Mouse (Mus musculus): Measurements from ENCODE around the gene Smad5. TPM values are rescaled to one million over a fixed set of nuclear protein-coding genes. Genes with fewer than 3 reads are reported as not detected.
A peak's percentile ranks its signal among the peaks of the same experiment; 100 is the strongest.

Smad5 gene
- 57.2 and 57.5 TPM in 2 replicates for polyA plus RNA-seq (2012; rRNA removed)

DNA sequence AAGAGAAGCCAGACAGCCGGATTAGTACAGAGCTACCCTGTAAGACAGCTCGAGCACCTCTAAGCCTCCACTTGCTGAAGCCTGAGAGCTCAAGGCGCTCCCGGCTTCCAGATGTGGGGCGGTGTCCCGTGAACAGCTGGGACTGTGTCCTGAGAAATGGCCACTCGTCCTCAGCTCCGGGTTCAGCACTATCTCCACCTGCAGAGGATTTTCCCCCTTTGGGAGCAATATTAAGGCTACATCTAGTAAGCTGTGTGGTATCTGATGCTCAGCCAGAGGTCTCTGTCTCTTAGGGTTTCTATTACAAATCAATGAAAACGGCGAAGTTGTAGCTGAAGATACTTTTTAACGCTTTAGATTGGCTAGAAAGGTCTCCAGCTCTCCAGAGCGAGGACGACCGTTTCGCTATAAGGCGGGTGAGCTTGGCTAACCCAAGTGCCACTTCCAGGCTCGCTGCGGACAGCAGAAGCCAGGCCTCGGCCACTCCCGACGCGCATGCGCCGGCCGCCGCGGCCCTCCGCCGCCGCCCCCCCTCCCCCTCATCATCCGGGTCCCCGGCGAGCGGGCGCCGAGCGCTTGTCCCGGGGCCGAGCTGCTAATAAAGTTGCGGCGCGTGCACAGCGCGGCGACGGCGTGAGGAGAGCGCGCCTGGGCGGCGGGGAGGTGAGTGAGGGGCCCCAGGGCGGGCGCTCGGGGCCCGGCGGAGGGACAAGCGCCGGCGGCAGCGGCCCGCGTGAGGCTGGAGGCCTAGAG is at the start of gene Smad5:
TSS of gene Smad5 (plus strand) at position 542 of the 753 bp plus-strand sequence.
- peak; percentile 97 for DNase-seq (ENCODE audit: low read depth)

DNA sequence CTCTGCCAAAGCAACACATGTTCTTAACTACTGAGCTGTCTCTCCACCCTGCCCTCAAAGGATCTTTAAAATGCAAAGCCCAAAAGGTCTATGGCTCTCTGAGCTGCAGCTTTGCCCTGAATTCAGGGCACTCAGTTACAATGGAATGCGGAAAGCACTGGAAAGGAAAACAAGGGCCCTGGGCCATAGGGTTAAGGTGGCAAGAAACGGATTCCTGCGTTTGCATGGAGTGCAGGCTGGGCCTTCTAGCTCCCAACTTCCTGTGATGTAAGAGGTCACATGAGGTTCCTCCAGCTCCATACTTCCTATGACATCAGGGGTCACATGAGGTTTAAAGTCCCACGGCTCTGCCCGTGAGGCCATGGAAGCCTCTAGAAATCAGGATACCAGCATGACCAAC is 48.6 kb upstream of the Smad5 start:
- no peak for DNase-seq (ENCODE audit: low read depth)
- TF ChIP-seq CTCF (IDR thresholded peaks at IDR 0.05; ENCODE audit: borderline replicate concordance, extremely low read depth, insufficient read depth, insufficient read length) (no peak), POLR2A (IDR thresholded peaks at IDR 0.05; ENCODE audit: borderline replicate concordance, extremely low read depth, insufficient read depth, insufficient read length, poor library complexity, severe bottlenecking) (no peak)

More for the DNA sequence above, at the start of gene Smad5:
- TF ChIP-seq POLR2A (IDR thresholded peaks at IDR 0.05; ENCODE audit: borderline replicate concordance, extremely low read depth, insufficient read depth, insufficient read length, poor library complexity, severe bottlenecking) (peak; percentile 80), CTCF (IDR thresholded peaks at IDR 0.05; ENCODE audit: borderline replicate concordance, extremely low read depth, insufficient read depth, insufficient read length) (no peak)

DNA sequence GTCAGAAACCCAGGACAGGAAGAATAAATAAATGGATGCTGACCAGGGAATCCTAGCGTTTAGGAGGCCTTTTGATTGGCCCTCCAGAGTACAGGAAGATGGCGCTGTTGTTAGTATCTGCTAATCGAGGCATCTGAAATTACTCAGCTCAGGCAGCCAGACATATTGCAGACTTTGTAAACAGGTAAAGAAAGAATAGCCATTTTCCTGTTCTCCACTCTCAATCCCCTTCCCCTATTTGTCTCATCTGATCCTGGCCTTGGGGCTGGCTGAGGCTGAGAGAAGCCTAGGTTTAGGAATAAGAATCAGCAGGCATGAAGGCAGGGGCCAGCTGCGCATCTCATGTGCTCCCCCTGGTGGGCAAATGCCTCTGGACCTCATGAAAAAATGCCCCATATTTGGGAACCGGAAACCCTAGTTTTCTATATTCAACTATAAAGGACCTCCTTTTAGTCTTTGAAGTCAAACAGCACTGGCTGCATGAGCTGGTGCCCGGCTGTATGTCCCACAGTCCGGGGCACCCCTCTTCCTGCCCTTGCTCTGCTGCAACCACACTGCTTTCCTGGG is 44.8 kb upstream of the Smad5 start:
- DNase-seq (ENCODE audit: low read depth), result peak; percentile 77
- peak; percentile 88 for TF ChIP-seq CTCF (IDR thresholded peaks at IDR 0.05; ENCODE audit: borderline replicate concordance, extremely low read depth, insufficient read depth, insufficient read length)
- no peak for TF ChIP-seq POLR2A (IDR thresholded peaks at IDR 0.05; ENCODE audit: borderline replicate concordance, extremely low read depth, insufficient read depth, insufficient read length, poor library complexity, severe bottlenecking)

GRCm38 (mm10) chr13:56658931-56659330 is 43.9 kb upstream of the Smad5 start:
- no peak for DNase-seq (ENCODE audit: low read depth)
- TF ChIP-seq CTCF (IDR thresholded peaks at IDR 0.05; ENCODE audit: borderline replicate concordance, extremely low read depth, insufficient read depth, insufficient read length) (no peak), POLR2A (IDR thresholded peaks at IDR 0.05; ENCODE audit: borderline replicate concordance, extremely low read depth, insufficient read depth, insufficient read length, poor library complexity, severe bottlenecking) (no peak)

DNA sequence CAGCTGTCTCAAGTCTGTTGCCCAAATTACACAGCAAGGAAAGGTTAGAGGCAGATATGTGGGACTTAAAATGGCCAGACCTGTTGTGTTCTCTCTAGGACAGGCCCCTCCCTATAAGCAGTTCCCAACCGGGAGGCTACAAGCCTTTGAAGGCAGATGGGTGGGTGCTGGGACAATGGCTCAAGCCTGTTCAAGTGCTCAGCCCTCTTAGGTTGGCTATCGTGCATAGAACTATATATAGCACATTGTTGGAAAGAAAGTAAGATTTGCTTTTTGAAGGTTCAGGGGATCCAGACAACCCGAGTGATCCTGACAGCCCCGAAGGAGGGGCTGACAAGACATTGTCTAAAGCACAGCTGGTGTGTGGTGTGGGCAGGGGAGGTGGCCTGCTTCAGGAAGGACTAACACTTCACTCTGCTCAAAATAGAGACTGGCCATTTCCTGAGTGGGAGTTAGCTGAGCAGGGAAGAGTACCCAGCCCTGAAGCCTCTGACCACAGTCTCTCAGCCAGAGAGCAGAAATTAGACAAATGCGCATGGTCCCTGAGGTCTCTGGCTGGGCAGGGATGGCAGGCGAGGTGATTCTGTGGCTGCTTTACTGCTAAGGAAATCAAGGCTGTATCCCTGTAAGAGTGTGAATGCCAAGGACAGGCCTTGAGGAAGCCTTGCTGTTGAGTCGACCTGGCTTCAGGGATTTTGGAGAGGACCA is 40.7 kb upstream of the Smad5 start:
- DNase-seq (ENCODE audit: low read depth), result no peak
- TF ChIP-seq CTCF (IDR thresholded peaks at IDR 0.05; ENCODE audit: borderline replicate concordance, extremely low read depth, insufficient read depth, insufficient read length) (no peak), POLR2A (IDR thresholded peaks at IDR 0.05; ENCODE audit: borderline replicate concordance, extremely low read depth, insufficient read depth, insufficient read length, poor library complexity, severe bottlenecking) (no peak)

DNA sequence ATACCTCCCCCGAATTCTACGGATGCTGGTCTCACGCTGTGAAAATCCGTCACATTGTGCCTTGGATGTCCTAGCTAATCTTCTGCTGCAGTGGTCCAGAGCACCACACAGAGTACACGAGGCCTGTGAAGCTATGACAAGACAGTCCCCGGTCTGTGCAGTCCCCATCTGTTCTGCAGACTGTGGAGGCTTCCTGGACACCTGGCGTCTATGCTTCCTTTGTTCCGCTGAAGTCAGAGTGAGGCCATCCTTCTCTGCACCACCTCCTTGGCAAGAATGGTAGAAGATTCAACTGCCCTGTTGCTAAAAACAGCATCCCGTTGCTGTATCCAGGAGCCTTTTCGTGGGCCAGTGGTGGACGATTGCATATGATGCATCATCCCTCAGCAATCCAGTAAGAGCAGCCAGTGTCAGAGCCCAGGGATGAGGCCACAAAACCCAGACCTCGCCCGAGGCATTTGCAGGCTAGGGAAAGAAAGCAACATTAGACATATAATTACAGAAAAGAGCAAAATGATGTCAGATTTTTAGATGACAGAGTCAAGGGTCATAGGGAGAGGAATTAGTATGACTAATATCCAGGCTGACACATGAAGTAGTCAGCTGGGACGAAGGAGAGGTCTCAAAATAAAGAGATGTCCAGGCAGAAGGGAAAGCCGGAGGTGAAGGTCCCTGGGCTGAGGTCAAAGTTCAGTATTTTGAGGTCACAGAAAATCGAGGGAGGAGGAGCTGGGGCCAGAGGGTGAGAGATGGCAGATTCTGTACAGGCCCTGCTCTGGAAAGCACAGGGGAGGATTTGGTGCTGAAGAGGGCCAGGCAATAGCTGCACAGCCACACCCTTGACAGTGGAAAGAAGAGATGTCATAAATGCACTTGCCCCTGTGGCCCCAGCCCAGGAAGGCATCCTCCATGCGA is 38.3 kb upstream of the Smad5 start:
- no peak for TF ChIP-seq POLR2A (IDR thresholded peaks at IDR 0.05; ENCODE audit: borderline replicate concordance, extremely low read depth, insufficient read depth, insufficient read length, poor library complexity, severe bottlenecking)
- no peak for TF ChIP-seq CTCF (IDR thresholded peaks at IDR 0.05; ENCODE audit: borderline replicate concordance, extremely low read depth, insufficient read depth, insufficient read length)

GRCm38 (mm10) chr13:56671206-56671605 is 31.6 kb upstream of the Smad5 start:
- peak; percentile 35 for DNase-seq (ENCODE audit: low read depth)

More for the DNA sequence above, 38.3 kb upstream of the Smad5 start:
- no peak for DNase-seq (ENCODE audit: low read depth)

DNA sequence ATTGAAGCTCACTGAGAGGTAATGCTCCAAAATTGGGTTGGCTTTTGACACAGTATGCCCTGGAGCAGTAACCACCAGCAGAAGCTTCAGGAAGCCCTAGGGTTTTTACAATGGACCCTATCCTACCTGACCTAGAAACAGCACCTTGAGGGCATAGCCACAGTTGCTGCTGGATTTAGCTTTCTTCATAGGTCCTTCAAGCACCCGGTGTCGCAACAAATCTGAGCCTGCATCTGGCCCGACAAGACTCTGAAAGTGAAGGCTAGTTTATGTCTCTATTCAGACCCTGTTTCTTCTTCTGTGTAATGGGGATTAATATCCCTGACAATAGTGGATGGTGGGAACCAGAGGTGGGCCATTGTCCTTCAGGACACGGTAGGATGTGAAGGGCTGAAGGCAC is 25.1 kb upstream of the Smad5 start:
- TF ChIP-seq POLR2A (IDR thresholded peaks at IDR 0.05; ENCODE audit: borderline replicate concordance, extremely low read depth, insufficient read depth, insufficient read length, poor library complexity, severe bottlenecking), result no peak
- no peak for TF ChIP-seq CTCF (IDR thresholded peaks at IDR 0.05; ENCODE audit: borderline replicate concordance, extremely low read depth, insufficient read depth, insufficient read length)
- DNase-seq (ENCODE audit: low read depth), result no peak

More at GRCm38 (mm10) chr13:56671206-56671605, 31.6 kb upstream of the Smad5 start:
- TF ChIP-seq POLR2A (IDR thresholded peaks at IDR 0.05; ENCODE audit: borderline replicate concordance, extremely low read depth, insufficient read depth, insufficient read length, poor library complexity, severe bottlenecking), result no peak
- TF ChIP-seq CTCF (IDR thresholded peaks at IDR 0.05; ENCODE audit: borderline replicate concordance, extremely low read depth, insufficient read depth, insufficient read length), result no peak

DNA sequence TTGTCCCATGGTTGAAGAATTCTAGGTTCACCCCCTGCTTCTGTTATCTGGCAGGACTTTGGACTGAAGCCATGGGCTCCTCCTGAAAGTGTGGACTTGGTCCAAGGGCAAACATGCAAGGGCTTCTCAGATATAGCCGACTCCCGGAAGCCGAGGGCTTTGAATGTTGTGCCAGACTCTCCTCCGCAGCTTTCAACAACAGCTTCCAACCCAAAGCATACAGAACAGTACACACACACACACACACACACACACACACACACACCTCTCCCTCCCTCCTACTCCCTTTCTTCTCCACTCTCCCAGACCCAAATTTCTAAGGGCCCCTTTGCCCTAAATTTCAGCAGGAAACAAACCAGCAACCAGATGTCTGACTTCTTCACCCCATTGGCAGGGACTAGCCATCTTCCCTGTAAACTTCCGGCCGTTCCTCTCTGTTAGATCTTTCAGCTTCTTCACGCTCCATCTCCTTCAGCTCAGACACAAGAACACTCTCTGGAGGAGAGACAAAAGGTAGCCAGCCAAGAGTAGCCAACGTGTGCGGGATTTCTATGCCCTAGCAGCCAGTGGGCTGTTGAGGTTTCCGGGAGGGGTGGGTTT is 24.5 kb upstream of the Smad5 start:
- TF ChIP-seq CTCF (IDR thresholded peaks at IDR 0.05; ENCODE audit: borderline replicate concordance, extremely low read depth, insufficient read depth, insufficient read length) (no peak), POLR2A (IDR thresholded peaks at IDR 0.05; ENCODE audit: borderline replicate concordance, extremely low read depth, insufficient read depth, insufficient read length, poor library complexity, severe bottlenecking) (no peak)
- peak; percentile 56 for DNase-seq (ENCODE audit: low read depth)

DNA sequence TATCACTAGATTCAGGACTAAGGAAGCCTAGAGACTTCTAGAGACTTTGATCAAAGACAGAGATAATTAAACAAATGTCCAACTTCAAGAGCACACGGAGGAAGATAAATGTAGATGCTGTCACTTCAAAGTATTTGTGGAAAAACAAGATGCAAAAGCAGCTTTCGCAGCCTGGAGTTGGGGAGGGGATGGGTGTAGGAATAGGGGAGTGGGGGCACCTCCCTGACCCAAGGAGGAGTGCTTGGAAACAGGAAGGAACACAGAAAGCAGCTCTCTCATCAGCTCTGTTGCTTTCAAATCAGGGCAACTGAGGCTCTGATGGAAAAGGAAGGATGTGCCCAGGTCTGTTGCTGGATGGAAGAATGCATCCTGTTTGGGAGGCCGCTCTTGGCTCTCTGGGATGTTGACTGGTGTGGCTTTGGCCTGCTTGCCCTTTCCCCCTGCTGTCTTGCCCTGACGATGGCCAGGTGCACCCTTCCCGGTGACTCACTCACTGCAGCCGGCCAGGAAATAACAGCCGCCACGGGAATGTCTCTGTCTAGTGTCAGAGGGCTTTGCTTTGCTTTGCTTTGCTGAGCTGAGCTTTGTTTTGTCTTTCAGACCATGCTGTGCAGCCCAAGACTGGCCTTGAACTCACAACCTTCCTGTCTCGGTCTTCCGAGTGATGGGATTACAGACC is 23.8 kb upstream of the Smad5 start:
- DNase-seq (ENCODE audit: low read depth), result no peak
- no peak for TF ChIP-seq CTCF (IDR thresholded peaks at IDR 0.05; ENCODE audit: borderline replicate concordance, extremely low read depth, insufficient read depth, insufficient read length)
- no peak for TF ChIP-seq POLR2A (IDR thresholded peaks at IDR 0.05; ENCODE audit: borderline replicate concordance, extremely low read depth, insufficient read depth, insufficient read length, poor library complexity, severe bottlenecking)
